Mouse (Mus musculus) kidney, adult 2 months (tissue): ENCODE measurements around the gene Ldhd.

ENCODE experiments used
- CTCF ChIP-seq: fragments of 200-500 bp; conservative IDR thresholded peaks from 2 replicates; pipeline ENCODE4 v1.5.1; 2011; ENCODE audit warnings: low read depth, mild to moderate bottlenecking, control low read depth, low read length, moderate library complexity, mixed read lengths; ENCODE audit not compliant: insufficient read depth, insufficient read length
- POLR2A ChIP-seq: fragments of 200-500 bp; IDR thresholded peaks from one replicate; pipeline ENCODE4 v1.6.1; 2011; ENCODE audit warnings: low read depth, low read length, control low read depth

- no peak for TF ChIP-seq CTCF
- TF ChIP-seq POLR2A: no peak
These were observed 32.9 kb downstream of the Ldhd start for GRCm38 (mm10) chr8:111597310-111597709.
